Mouse (Mus musculus) gastrocnemius, postnatal 25 days (tissue): ENCODE measurements around the gene Atp8b4. TPM values are rescaled to one million over a fixed set of nuclear protein-coding genes. Genes with fewer than 3 reads are reported as not detected.

Experiments used
- DNase-seq: peaks from one replicate; pipeline ENCODE4 v3.0.0; 2022
- total RNA-seq, 2 experiments: library from RNA; stranded (reverse); gene quantifications; 1 replicate in 1 of 2; 2 replicates in 1 of 2; pipeline ENCODE4 v1.2.3; 2021

Atp8b4 gene
- total RNA-seq, 2 experiments from 2014 or later = 0.13 to 0.46 TPM

- no peak for DNase-seq
These were observed 214.1 kb downstream of the Atp8b4 start for GRCm38 (mm10) chr2:126286420-126286819.

- DNase-seq = no peak
These were observed 216.4 kb downstream of the Atp8b4 start for GRCm38 (mm10) chr2:126284071-126284470.

- no peak for DNase-seq
These were observed 217.4 kb downstream of the Atp8b4 start for GRCm38 (mm10) chr2:126283086-126283485.

GRCm38 (mm10) chr2:126275511-126275910 is 225.0 kb downstream of the Atp8b4 start:
- no peak for DNase-seq

GRCm38 (mm10) chr2:126274826-126275405 is 225.6 kb downstream of the Atp8b4 start:
- no peak for DNase-seq

- DNase-seq = peak; percentile 28
These were observed 226.2 kb downstream of the Atp8b4 start for GRCm38 (mm10) chr2:126274311-126274710.

Other genes with a start within 250 kb of the Atp8b4 start
- not detected for gene Slc27a2, start 51.7 kb upstream of the Atp8b4 start, total RNA-seq
- 1 to 10 TPM in 1 of 2 experiments, under 1 TPM in 1; 0.13 to 1.3 TPM for gene Hdc, start 118.6 kb upstream of the Atp8b4 start, total RNA-seq
- 1 to 10 TPM; 6.2 to 6.3 TPM for gene Gabpb1, start 175.7 kb upstream of the Atp8b4 start, total RNA-seq
- gene Usp8, start 206.7 kb upstream of the Atp8b4 start, total RNA-seq = 10 to 100 TPM; 14.9 to 16.2 TPM